Mouse (Mus musculus) CD4-positive, CD25-positive, alpha-beta regulatory T cell, adult 2 months (primary cell): ENCODE measurements around the gene Vmn2r24.
"Not testable (repeated sequence)": the region's sequence is repeated elsewhere in the genome, so short reads cannot be mapped to it uniquely, and the experiment has no call there.

Experiments
- DNase-seq: peaks from one replicate; pipeline ENCODE4 v3.0.0-alpha.2; 2012; ENCODE audit warnings: low read depth, low spot score

Vmn2r24 gene

DNA sequence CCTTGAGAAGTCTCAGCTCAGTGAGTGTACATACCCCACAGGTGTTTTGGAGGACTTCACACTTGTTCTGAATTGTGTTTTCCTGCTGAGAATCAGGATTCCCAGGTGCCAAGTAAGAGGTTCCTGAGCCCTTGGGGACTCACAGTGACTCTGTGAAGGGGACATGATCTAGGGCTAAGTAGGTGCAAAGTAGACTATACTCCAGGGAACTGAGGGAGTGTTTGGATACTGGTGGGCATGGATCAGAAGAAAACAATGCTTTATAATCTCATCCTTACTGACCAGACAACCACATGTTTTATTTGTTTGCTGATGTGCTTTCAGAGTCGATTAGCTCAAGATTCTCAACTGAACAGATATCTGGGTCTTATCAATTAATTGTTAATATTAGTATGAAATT is at the start of gene Vmn2r24:
TSS of gene Vmn2r24 (plus strand) at position 301 of the 400 bp plus-strand sequence.
- no peak for DNase-seq

- no peak for DNase-seq
Measured at GRCm38 (mm10) chr6:123770031-123770430, 8.6 kb upstream of the Vmn2r24 start.

GRCm38 (mm10) chr6:123784857-123785256 is 6.2 kb downstream of the Vmn2r24 start:
- DNase-seq = no peak

- DNase-seq = no peak
Measured at GRCm38 (mm10) chr6:123793746-123794145, 15.1 kb downstream of the Vmn2r24 start.

- DNase-seq = not testable (repeated sequence)
Measured at GRCm38 (mm10) chr6:123810291-123810690, 31.6 kb downstream of the Vmn2r24 start.

DNA sequence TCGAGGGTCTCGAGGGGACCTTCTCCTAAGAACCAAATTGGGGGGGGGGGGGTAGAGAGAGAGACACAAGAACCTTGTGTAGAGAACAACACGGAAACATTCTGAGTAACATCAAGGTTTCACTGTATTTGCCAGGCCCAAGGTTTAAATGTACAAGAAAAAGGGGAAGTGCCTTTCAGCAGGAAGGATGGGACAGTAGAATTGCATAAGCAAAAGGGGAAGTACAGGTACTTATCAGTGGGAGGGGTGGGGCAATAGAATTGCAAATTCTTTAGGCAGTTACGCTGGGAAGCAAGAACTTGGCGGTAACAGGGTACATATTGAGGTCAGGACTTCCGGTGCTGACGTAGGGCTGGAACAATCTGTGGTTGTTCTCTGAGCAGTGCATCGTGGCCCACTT is 41.3 kb downstream of the Vmn2r24 start:
- no peak for DNase-seq

- not testable (repeated sequence) for DNase-seq
Measured at GRCm38 (mm10) chr6:123853363-123853762, 74.7 kb downstream of the Vmn2r24 start, which contains the start of gene Vmn2r25. Vmn2r25 (minus strand) TSS chr6:123853463.
